Mouse (Mus musculus): ENCODE data around the gene Pld3. TPM values are rescaled to one million over a fixed set of nuclear protein-coding genes. Genes with fewer than 3 reads are reported as not detected.

Pld3 gene
- polyA plus RNA-seq (2017; shearing (Covaris generic)): 100 to 1,000 TPM; 116 to 248 TPM

DNA sequence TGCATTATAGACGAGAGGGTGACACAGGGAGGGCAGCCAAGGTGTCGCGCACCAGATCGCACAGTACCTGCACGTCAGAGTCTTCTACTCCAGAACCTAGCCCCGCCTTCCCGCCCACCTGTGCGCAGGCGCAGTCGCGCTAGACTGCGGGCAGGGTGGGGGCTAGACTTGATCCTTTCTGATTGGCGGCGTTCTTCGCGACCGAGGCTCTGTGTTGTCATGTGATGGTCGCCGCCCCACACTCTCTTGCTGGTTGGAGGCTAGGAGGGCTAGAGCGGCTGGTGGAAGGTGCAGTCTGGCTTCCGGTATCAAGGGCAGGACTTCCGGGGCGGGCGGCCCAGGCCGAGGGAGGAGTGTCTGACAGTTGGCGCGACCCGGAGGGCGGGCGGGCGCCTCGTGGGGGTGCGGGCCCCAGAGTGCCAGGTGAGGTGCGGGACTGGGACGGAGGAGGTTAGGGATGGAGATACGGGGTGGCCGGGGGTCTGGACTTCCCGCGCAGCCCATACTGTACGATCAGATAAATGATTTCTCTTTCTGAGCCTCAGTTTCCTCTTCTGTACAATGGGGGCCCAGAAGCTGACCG lies at the start of gene Pld3, which contains the start of gene 2310022A10Rik:
Pld3 (minus strand) TSS at position 288 of the 583 bp plus-strand sequence.
2310022A10Rik (plus strand) TSS at position 303 of the 583 bp plus-strand sequence.

DNA sequence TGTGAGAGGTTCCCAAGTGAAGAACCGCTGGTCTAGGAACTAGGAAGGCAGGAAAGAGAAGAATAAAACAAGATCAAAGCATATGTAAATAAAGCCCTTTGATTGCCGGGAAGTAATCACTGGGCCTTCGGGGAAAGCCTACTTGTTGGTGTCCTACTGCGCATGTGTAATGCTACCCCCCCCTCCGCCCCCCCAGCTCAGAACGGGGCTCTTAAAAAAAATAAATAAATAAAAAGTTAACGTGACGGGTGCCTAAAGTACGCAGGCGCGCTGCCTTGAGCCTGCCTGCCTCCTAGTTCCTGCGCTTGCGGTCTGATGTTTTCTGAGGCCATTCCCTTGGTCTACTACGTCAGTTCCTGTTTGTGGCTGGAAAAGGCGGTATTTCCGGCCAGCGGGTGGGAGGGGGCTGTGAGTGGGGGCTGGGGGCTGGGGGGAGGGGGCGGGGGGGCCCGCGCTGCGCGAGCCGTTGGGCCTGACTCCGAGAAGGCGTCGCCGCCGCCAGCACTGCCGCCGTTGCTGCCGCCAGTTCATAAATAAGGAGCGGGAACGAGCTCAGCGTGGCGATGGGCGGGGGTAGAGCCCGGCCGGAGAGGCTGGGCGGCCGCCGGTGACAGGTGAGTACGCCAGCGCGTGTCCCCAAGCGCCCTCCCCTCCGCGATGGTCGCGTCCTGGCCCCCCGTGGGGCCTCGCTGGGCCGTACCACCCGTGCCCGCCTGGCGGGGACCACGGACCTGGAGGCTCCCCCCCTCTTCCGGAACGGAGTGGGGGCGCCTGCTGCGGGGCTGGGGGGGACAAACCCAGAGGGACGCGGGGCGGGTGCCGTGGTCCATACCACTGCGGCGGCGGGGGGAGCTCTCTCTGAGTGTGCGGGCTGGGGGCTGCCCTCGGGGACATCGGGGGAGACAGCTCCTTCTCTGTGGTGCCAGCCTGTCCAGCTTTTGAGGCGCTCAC lies 38.5 kb upstream of the Pld3 start, which contains the start of gene Akt2:
Akt2 (plus strand) TSS at position 287 of the 951 bp plus-strand sequence.

GRCm38 (mm10) chr7:27522967-27523366 lies 30.1 kb downstream of the Pld3 start, which contains the start of gene Hipk4:
Gene Hipk4, plus strand, starts transcription at chr7:27523267.

DNA sequence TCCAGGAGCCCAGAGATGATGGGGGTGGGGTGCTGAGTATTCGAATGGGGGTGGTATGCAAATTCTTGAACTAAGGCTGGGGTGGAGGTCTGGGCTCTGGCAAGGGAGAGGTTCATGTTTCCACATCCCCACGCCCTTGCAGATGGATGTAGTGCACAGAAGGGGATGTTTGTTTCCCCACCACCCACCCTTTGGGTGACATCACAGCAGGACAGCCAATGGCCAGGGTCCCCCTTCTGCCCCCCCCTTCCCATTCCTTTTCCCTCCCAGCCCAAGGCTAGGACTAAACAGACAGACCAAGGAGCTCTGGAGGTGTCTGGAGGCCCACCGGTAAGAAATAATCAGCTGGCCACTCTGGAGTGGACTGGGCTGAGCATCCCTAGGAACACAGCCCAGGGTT lies 54.0 kb downstream of the Pld3 start, which contains the start of gene Prx:
Prx (plus strand) TSS at position 289 of the 400 bp plus-strand sequence.

GRCm38 (mm10) chr7:27486770-27487697 lies 66.0 kb downstream of the Pld3 start, which contains the start of gene Sertad1:
Gene Sertad1, plus strand, starts transcription at chr7:27486910.

Other genes with a start within 250 kb of the Pld3 start
- 1 to 10 TPM in 1 of 2 experiments, not detected in 1; 1.2 TPM for gene Ltbp4, start 215.5 kb downstream of the Pld3 start, polyA plus RNA-seq (2017; shearing (Covaris generic))
- gene Shkbp1, start 197.2 kb downstream of the Pld3 start, polyA plus RNA-seq (2017; shearing (Covaris generic)): 10 to 100 TPM; 71.7 to 97.3 TPM
- gene Gm20479, start 195.8 kb downstream of the Pld3 start, polyA plus RNA-seq (2017; shearing (Covaris generic)): not detected
- under 1 TPM; 0.44 to 0.60 TPM for gene Sptbn4, start 105.5 kb downstream of the Pld3 start, polyA plus RNA-seq (2017; shearing (Covaris generic))
- gene Blvrb, start 105.2 kb downstream of the Pld3 start, polyA plus RNA-seq (2017; shearing (Covaris generic)): 10 to 100 TPM; 11.3 to 27.9 TPM
- 10 to 100 TPM; 51.0 to 51.6 TPM for gene Sertad3, start 79.5 kb downstream of the Pld3 start, polyA plus RNA-seq (2017; shearing (Covaris generic))
- gene Sertad1, start 66.3 kb downstream of the Pld3 start, polyA plus RNA-seq (2017; shearing (Covaris generic)): 10 to 100 TPM; 45.9 to 62.2 TPM
- under 1 TPM; 0.32 to 0.44 TPM for gene Prx, start 53.9 kb downstream of the Pld3 start, polyA plus RNA-seq (2017; shearing (Covaris generic))
- gene Hipk4, start 30.0 kb downstream of the Pld3 start, polyA plus RNA-seq (2017; shearing (Covaris generic)): under 1 TPM; 0.14 to 0.20 TPM
- 10 to 100 TPM; 23.2 to 23.7 TPM for gene 2310022A10Rik, start within 50 bp of the Pld3 start, polyA plus RNA-seq (2017; shearing (Covaris generic))
- 10 to 100 TPM; 63.3 to 82.1 TPM for gene Akt2, start 38.3 kb upstream of the Pld3 start, polyA plus RNA-seq (2017; shearing (Covaris generic))
- not detected for gene Ttc9b, start 100.7 kb upstream of the Pld3 start, polyA plus RNA-seq (2017; shearing (Covaris generic))
- gene Map3k10, start 121.4 kb upstream of the Pld3 start, polyA plus RNA-seq (2017; shearing (Covaris generic)): 10 to 100 TPM; 13.9 to 19.1 TPM
- gene Zfp607b, start 136.1 kb upstream of the Pld3 start, polyA plus RNA-seq (2017; shearing (Covaris generic)): 1 to 10 TPM in 1 of 2 experiments, under 1 TPM in 1; 0.95 to 7.4 TPM
- gene Zfp60, start 178.2 kb upstream of the Pld3 start, polyA plus RNA-seq (2017; shearing (Covaris generic)): 10 to 100 TPM in 1 of 2 experiments, 1 to 10 TPM in 1; 9.8 to 13.4 TPM